In the genomic region with DNA sequence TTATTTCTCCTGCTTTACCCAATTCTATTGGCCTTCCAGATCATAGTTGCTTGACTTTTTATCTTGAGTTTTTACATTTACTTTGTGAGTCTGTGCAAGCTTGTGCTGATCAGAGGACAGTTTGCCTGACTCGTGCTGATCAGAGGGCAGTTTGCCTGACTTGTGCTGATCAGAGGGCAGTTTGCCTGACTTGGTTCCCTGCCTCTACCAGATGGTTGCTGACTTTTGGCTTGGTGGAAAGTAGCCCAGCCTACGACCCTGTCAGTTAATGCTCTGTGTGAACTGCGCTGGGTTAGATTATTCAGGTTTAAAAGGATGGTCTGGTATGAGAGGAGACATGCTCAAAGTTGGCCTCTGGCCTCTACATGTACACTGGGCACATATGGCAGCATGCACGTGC, we compare ENCODE assay signal across 17 mouse cellular contexts. TPM values are rescaled to one million over a fixed set of nuclear protein-coding genes. Genes with fewer than 3 reads are reported as not detected.
"Had no signal": no experiment of that assay in that cellular context is flagged by ENCODE, and none has a peak within 500 bp of the region (broad histone marks: within the 10 kb centered on the region; RNA-seq: fewer than 3 reads in every experiment).

No protein-coding gene starts in this region.

- H3K4me3 ChIP-seq: neural tube, embryonic 15.5 days; stomach, embryonic 15.5 days had no signal

- H3K4me1 ChIP-seq: neural tube, embryonic 15.5 days; stomach, embryonic 15.5 days had no signal

- H3K4me2 ChIP-seq: neural tube, embryonic 15.5 days; stomach, embryonic 15.5 days had no signal

- DNase-seq: retina, postnatal 1 day; right cerebral cortex, adult 18-20 months; right cerebral cortex, postnatal 14 days; right cerebral cortex, postnatal 25 days; right cerebral cortex, postnatal 4 days; spleen, adult 18-20 months; thymus, adult 18-20 months; thymus, adult 2 months; thymus, postnatal 14 days; thymus, postnatal 25 days; thymus, postnatal 36 days; thymus, postnatal 4 days had no signal

- H3K36me3 ChIP-seq: neural tube, embryonic 15.5 days; stomach, embryonic 15.5 days had no signal

- H3K27ac ChIP-seq: neural tube, embryonic 15.5 days; stomach, embryonic 15.5 days; stomach, postnatal 0 days had no signal

- H3K27me3 ChIP-seq: neural tube, embryonic 15.5 days; stomach, embryonic 15.5 days had no signal

- H3K9ac ChIP-seq: neural tube, embryonic 15.5 days; stomach, embryonic 15.5 days had no signal

- H3K9me3 ChIP-seq: neural tube, embryonic 15.5 days; stomach, embryonic 15.5 days had no signal

RNA-seq across cellular contexts. Expression of gene Erich3, which starts 47.6 kb away (rescaled TPM):
- total RNA-seq: neutrophil, adult 5-6 weeks had no signal
- polyA plus RNA-seq: small intestine, adult 2 months had no signal
